Mouse (Mus musculus): ENCODE measurements around the gene Soga3. TPM values are rescaled to one million over a fixed set of nuclear protein-coding genes. Genes with fewer than 3 reads are reported as not detected.

Gene Soga3
- polyA plus RNA-seq, 1 experiment from 2014 or later, result 0.21 TPM

- ATAC-seq (no peak), DNase-seq (ENCODE audit: low spot score) (no peak)
- Histone ChIP-seq H3K9ac (replicated peaks; ENCODE audit: low read depth) (no peak overlapping the region), H3K27me3 (replicated peaks; ENCODE audit: insufficient read depth, low read length) (no peaks in the 10 kb centered on the region), H3K36me3 (ENCODE audit: insufficient read depth, low read length) (no peaks in the 10 kb centered on the region), H3K9me3 (ENCODE audit: low read length) (no peaks in the 10 kb centered on the region), H3K4me2 (replicated peaks; ENCODE audit: low read depth, low read length) (no peak overlapping the region), H3K4me1 (ENCODE audit: insufficient read depth, low read depth, low read length) (no peaks in the 10 kb centered on the region), H3K27ac (ENCODE audit: low read length) (no peak overlapping the region), H3K4me3 (ENCODE audit: low read depth, low read length) (no peak overlapping the region)
- TF ChIP-seq EP300 (IDR thresholded peaks at IDR 0.05) (no peak), CTCF (IDR thresholded peaks at IDR 0.05) (no peak)
- 78% methylated on average over 3 of the region's 3 CpGs for WGBS
Observed at GRCm38 (mm10) chr10:29175656-29176055, 32.0 kb downstream of the Soga3 start.

GRCm38 (mm10) chr10:29176881-29177280 lies 33.2 kb downstream of the Soga3 start:
- no peak overlapping the region for H3K27ac ChIP-seq (ENCODE audit: low read length)
- H3K4me1 ChIP-seq (ENCODE audit: insufficient read depth, low read depth, low read length), result no peaks in the 10 kb centered on the region
- H3K27me3 ChIP-seq (replicated peaks; ENCODE audit: insufficient read depth, low read length), result no peaks in the 10 kb centered on the region
- WGBS, result 74% methylated on average over 4 of the region's 4 CpGs
- DNase-seq (ENCODE audit: low spot score) (no peak), ATAC-seq (no peak)
- H3K9me3 ChIP-seq (ENCODE audit: low read length), result no peaks in the 10 kb centered on the region
- no peak overlapping the region for H3K4me3 ChIP-seq (ENCODE audit: low read depth, low read length)
- H3K36me3 ChIP-seq (ENCODE audit: insufficient read depth, low read length), result no peaks in the 10 kb centered on the region
- no peak overlapping the region for H3K9ac ChIP-seq (replicated peaks; ENCODE audit: low read depth)
- TF ChIP-seq EP300 (IDR thresholded peaks at IDR 0.05) (no peak), CTCF (IDR thresholded peaks at IDR 0.05) (no peak)
- no peak overlapping the region for H3K4me2 ChIP-seq (replicated peaks; ENCODE audit: low read depth, low read length)

- no peak for TF ChIP-seq EP300 (IDR thresholded peaks at IDR 0.05)
- TF ChIP-seq CTCF (IDR thresholded peaks at IDR 0.05), result no peak
- Histone ChIP-seq H3K27me3 (replicated peaks; ENCODE audit: insufficient read depth, low read length) (no peaks in the 10 kb centered on the region), H3K9me3 (ENCODE audit: low read length) (no peaks in the 10 kb centered on the region), H3K9ac (replicated peaks; ENCODE audit: low read depth) (no peak overlapping the region), H3K36me3 (ENCODE audit: insufficient read depth, low read length) (no peaks in the 10 kb centered on the region), H3K4me2 (replicated peaks; ENCODE audit: low read depth, low read length) (no peak overlapping the region), H3K4me1 (ENCODE audit: insufficient read depth, low read depth, low read length) (no peaks in the 10 kb centered on the region), H3K27ac (ENCODE audit: low read length) (no peak overlapping the region), H3K4me3 (ENCODE audit: low read depth, low read length) (no peak overlapping the region)
- DNase-seq (ENCODE audit: low spot score) (no peak), ATAC-seq (no peak)
- 42% methylated on average over 2 of the region's 2 CpGs for WGBS
Observed at GRCm38 (mm10) chr10:29178003-29178402, 34.4 kb downstream of the Soga3 start.

GRCm38 (mm10) chr10:29180210-29180609 lies 36.6 kb downstream of the Soga3 start:
- DNase-seq (ENCODE audit: low spot score), result no peak
- TF ChIP-seq EP300 (IDR thresholded peaks at IDR 0.05), result no peak
- no peak for TF ChIP-seq CTCF (IDR thresholded peaks at IDR 0.05)
- Histone ChIP-seq H3K27ac (ENCODE audit: low read length) (no peak overlapping the region), H3K9ac (replicated peaks; ENCODE audit: low read depth) (no peak overlapping the region), H3K4me3 (ENCODE audit: low read depth, low read length) (no peak overlapping the region), H3K4me2 (replicated peaks; ENCODE audit: low read depth, low read length) (no peak overlapping the region), H3K9me3 (ENCODE audit: low read length) (no peaks in the 10 kb centered on the region), H3K36me3 (ENCODE audit: insufficient read depth, low read length) (no peaks in the 10 kb centered on the region), H3K27me3 (replicated peaks; ENCODE audit: insufficient read depth, low read length) (no peaks in the 10 kb centered on the region), H3K4me1 (ENCODE audit: insufficient read depth, low read depth, low read length) (no peaks in the 10 kb centered on the region)
- 95% methylated on average over 3 of the region's 3 CpGs for WGBS
- no peak for ATAC-seq

GRCm38 (mm10) chr10:29181046-29181445 lies 37.4 kb downstream of the Soga3 start:
- Histone ChIP-seq H3K27me3 (replicated peaks; ENCODE audit: insufficient read depth, low read length) (no peaks in the 10 kb centered on the region), H3K27ac (ENCODE audit: low read length) (no peak overlapping the region), H3K9ac (replicated peaks; ENCODE audit: low read depth) (no peak overlapping the region), H3K36me3 (ENCODE audit: insufficient read depth, low read length) (no peaks in the 10 kb centered on the region), H3K9me3 (ENCODE audit: low read length) (no peaks in the 10 kb centered on the region), H3K4me3 (ENCODE audit: low read depth, low read length) (no peak overlapping the region), H3K4me2 (replicated peaks; ENCODE audit: low read depth, low read length) (no peak overlapping the region), H3K4me1 (ENCODE audit: insufficient read depth, low read depth, low read length) (no peaks in the 10 kb centered on the region)
- DNase-seq (ENCODE audit: low spot score), result no peak
- ATAC-seq, result no peak
- no peak for TF ChIP-seq CTCF (IDR thresholded peaks at IDR 0.05)
- TF ChIP-seq EP300 (IDR thresholded peaks at IDR 0.05), result no peak
- 81% methylated on average over 2 of the region's 2 CpGs for WGBS

GRCm38 (mm10) chr10:29193769-29194168 lies 50.1 kb downstream of the Soga3 start:
- no peaks in the 10 kb centered on the region for H3K9me3 ChIP-seq (ENCODE audit: low read length)
- H3K9ac ChIP-seq (replicated peaks; ENCODE audit: low read depth), result no peak overlapping the region
- ATAC-seq, result no peak
- no peak for DNase-seq (ENCODE audit: low spot score)
- no peaks in the 10 kb centered on the region for H3K27me3 ChIP-seq (replicated peaks; ENCODE audit: insufficient read depth, low read length)
- TF ChIP-seq CTCF (IDR thresholded peaks at IDR 0.05) (no peak), EP300 (IDR thresholded peaks at IDR 0.05) (no peak)
- H3K4me3 ChIP-seq (ENCODE audit: low read depth, low read length), result no peak overlapping the region
- H3K27ac ChIP-seq (ENCODE audit: low read length), result no peak overlapping the region
- no peaks in the 10 kb centered on the region for H3K4me1 ChIP-seq (ENCODE audit: insufficient read depth, low read depth, low read length)
- H3K4me2 ChIP-seq (replicated peaks; ENCODE audit: low read depth, low read length), result no peak overlapping the region
- H3K36me3 ChIP-seq (ENCODE audit: insufficient read depth, low read length), result no peaks in the 10 kb centered on the region

GRCm38 (mm10) chr10:29196811-29197210 lies 53.2 kb downstream of the Soga3 start:
- Histone ChIP-seq H3K36me3 (ENCODE audit: insufficient read depth, low read length) (no peaks in the 10 kb centered on the region), H3K4me1 (ENCODE audit: insufficient read depth, low read depth, low read length) (no peaks in the 10 kb centered on the region), H3K9me3 (ENCODE audit: low read length) (no peaks in the 10 kb centered on the region), H3K4me2 (replicated peaks; ENCODE audit: low read depth, low read length) (no peak overlapping the region), H3K9ac (replicated peaks; ENCODE audit: low read depth) (no peak overlapping the region), H3K27me3 (replicated peaks; ENCODE audit: insufficient read depth, low read length) (no peaks in the 10 kb centered on the region), H3K27ac (ENCODE audit: low read length) (no peak overlapping the region), H3K4me3 (ENCODE audit: low read depth, low read length) (no peak overlapping the region)
- DNase-seq (ENCODE audit: low spot score), result no peak
- TF ChIP-seq EP300 (IDR thresholded peaks at IDR 0.05) (no peak), CTCF (IDR thresholded peaks at IDR 0.05) (no peak)
- WGBS, result 95% methylated on average over 33 of the region's 33 CpGs
- no peak for ATAC-seq
